Mouse (Mus musculus) brain, adult 2 months (tissue): ENCODE data around the gene Gimap9.

Experiments used
- DNase-seq: peaks from one replicate; pipeline ENCODE4 v3.0.0; 2011; ENCODE audit warnings: low read depth, low spot score

Gene Gimap9

GRCm38 (mm10) chr6:48689320-48689719 is 13.4 kb downstream of the Gimap9 start:
- no peak for DNase-seq

- DNase-seq = no peak
Measured at GRCm38 (mm10) chr6:48692962-48693361, 17.0 kb downstream of the Gimap9 start.

- DNase-seq = no peak
Measured at GRCm38 (mm10) chr6:48696830-48697554, 21.1 kb downstream of the Gimap9 start.

- no peak for DNase-seq
Measured at GRCm38 (mm10) chr6:48697555-48697930, 21.6 kb downstream of the Gimap9 start.

- no peak for DNase-seq
Measured at GRCm38 (mm10) chr6:48698066-48698856, 22.3 kb downstream of the Gimap9 start.

GRCm38 (mm10) chr6:48698888-48699287 is 23.0 kb downstream of the Gimap9 start:
- DNase-seq = no peak

GRCm38 (mm10) chr6:48700251-48701075 is 24.5 kb downstream of the Gimap9 start:
- no peak for DNase-seq

- DNase-seq = no peak
Measured at GRCm38 (mm10) chr6:48702146-48702545, 26.2 kb downstream of the Gimap9 start.

- no peak for DNase-seq
Measured at GRCm38 (mm10) chr6:48702601-48703000, 26.7 kb downstream of the Gimap9 start.

- no peak for DNase-seq
Measured at GRCm38 (mm10) chr6:48704146-48704545, 28.2 kb downstream of the Gimap9 start.

- DNase-seq = no peak
Measured at GRCm38 (mm10) chr6:48706130-48706529, 30.2 kb downstream of the Gimap9 start.

GRCm38 (mm10) chr6:48718455-48718854 is 42.5 kb downstream of the Gimap9 start, which contains the start of the genes Gm28053 and Gimap7:
Gene Gm28053, plus strand, starts transcription at chr6:48718607.
Gene Gimap7, plus strand, starts transcription at chr6:48718621.
- DNase-seq = no peak

GRCm38 (mm10) chr6:48720326-48720725 is 44.4 kb downstream of the Gimap9 start:
- no peak for DNase-seq

- DNase-seq = no peak
Measured at GRCm38 (mm10) chr6:48723468-48723867, 47.5 kb downstream of the Gimap9 start.

GRCm38 (mm10) chr6:48725476-48725875 is 49.5 kb downstream of the Gimap9 start:
- peak; percentile 62 for DNase-seq

GRCm38 (mm10) chr6:48727761-48728160 is 51.8 kb downstream of the Gimap9 start:
- DNase-seq = no peak
